Comparison of ENCODE assay signal across 8 mouse cellular contexts in genomic region chr6:100286573-100287333, GRCm38 (mm10). TPM values are rescaled to one million over a fixed set of nuclear protein-coding genes. Genes with fewer than 3 reads are reported as not detected.
DNase-seq lines count a peak whose midpoint lies in the region; ATAC-seq and TF ChIP-seq lines count a peak whose summit lies in the region.

No protein-coding gene starts in this region.

- no peak overlapping the region for H3K27ac ChIP-seq in brown adipose tissue, adult 24 weeks (replicated peaks; ENCODE audit: low read depth, low read length)
- peak overlapping the region; percentile 97 for H3K27ac ChIP-seq in heart, embryonic 13.5 days (replicated peaks)
- H3K27ac ChIP-seq in kidney, postnatal 0 days = peak overlapping the region; percentile 95
- H3K27ac ChIP-seq in liver, embryonic 13.5 days = peak overlapping the region; percentile 93
- H3K27ac ChIP-seq in stomach, embryonic 14.5 days (ENCODE audit: low read length) = peak overlapping the region; percentile 95

- H3K4me2 ChIP-seq in heart, embryonic 13.5 days = peak overlapping the region; percentile 85
- H3K4me2 ChIP-seq in kidney, postnatal 0 days (ENCODE audit: low read length) = peak overlapping the region; percentile 94
- peak overlapping the region; percentile 87 for H3K4me2 ChIP-seq in liver, embryonic 13.5 days
- peak overlapping the region; percentile 77 for H3K4me2 ChIP-seq in stomach, embryonic 14.5 days (replicated peaks; ENCODE audit: low read depth, low read length)

- H3K36me3 ChIP-seq in erythroblast, embryonic 14.5 days (ENCODE audit: control insufficient read depth) = peaks cover 6% of the 10 kb centered on the region
- no peaks in the 10 kb centered on the region for H3K36me3 ChIP-seq in heart, embryonic 13.5 days
- no peaks in the 10 kb centered on the region for H3K36me3 ChIP-seq in kidney, postnatal 0 days (ENCODE audit: insufficient read depth, low read length)
- peaks cover 3% of the 10 kb centered on the region; the same call in 1 of the 2 replicates for H3K36me3 ChIP-seq in liver, embryonic 13.5 days
- no peaks in the 10 kb centered on the region for H3K36me3 ChIP-seq in stomach, embryonic 14.5 days (ENCODE audit: control insufficient read depth, insufficient read depth, low read length)

- no peak for TF ChIP-seq CTCF in kidney, postnatal 0 days (IDR thresholded peaks at IDR 0.05; ENCODE audit: low read depth)

- WGBS in heart, embryonic 13.5 days = under 1% methylated on average over 75 of the region's 117 CpGs
- WGBS in kidney, postnatal 0 days = under 1% methylated on average over 62 of the region's 117 CpGs
- under 1% methylated on average over 70 of the region's 117 CpGs for WGBS in liver, embryonic 13.5 days (ENCODE audit: insufficient replicate concordance)
- WGBS in stomach, embryonic 14.5 days = 1% methylated on average over 69 of the region's 117 CpGs

- peak overlapping the region; percentile 64 for H3K4me3 ChIP-seq in brown adipose tissue, adult 24 weeks (ENCODE audit: insufficient read depth, low read depth, low read length)
- H3K4me3 ChIP-seq in erythroblast, embryonic 14.5 days (replicated peaks) = peak overlapping the region; percentile 85
- H3K4me3 ChIP-seq in heart, embryonic 13.5 days = peak overlapping the region; percentile 77
- peak overlapping the region; percentile 80 for H3K4me3 ChIP-seq in kidney, postnatal 0 days (replicated peaks; ENCODE audit: low read depth, low read length)
- H3K4me3 ChIP-seq in liver, embryonic 13.5 days (replicated peaks) = peak overlapping the region; percentile 81
- peak overlapping the region; percentile 67 for H3K4me3 ChIP-seq in stomach, embryonic 14.5 days (ENCODE audit: low read depth, low read length)

- peak; percentile 65 for ATAC-seq in heart, embryonic 13.5 days (ENCODE audit: extremely low read depth, insufficient number of reproducible peaks, low FRiP score, low TSS enrichment)
- ATAC-seq in kidney, postnatal 0 days (replicated peaks; ENCODE audit: low FRiP score, low read depth) = peak; percentile 83
- peak; percentile 73 for ATAC-seq in liver, embryonic 13.5 days (ENCODE audit: low read depth)
- ATAC-seq in stomach, embryonic 14.5 days (ENCODE audit: insufficient number of reproducible peaks, insufficient read depth, low FRiP score, low read depth) = peak; percentile 62

- peak overlapping the region; percentile 95 for H3K9ac ChIP-seq in heart, embryonic 13.5 days
- peak overlapping the region; percentile 88 for H3K9ac ChIP-seq in kidney, postnatal 0 days (ENCODE audit: low read depth, low read length)
- peak overlapping the region; percentile 88 for H3K9ac ChIP-seq in liver, embryonic 13.5 days
- H3K9ac ChIP-seq in stomach, embryonic 14.5 days (replicated peaks; ENCODE audit: low read depth, low read length) = peak overlapping the region; percentile 89

- H3K4me1 ChIP-seq in brown adipose tissue, adult 24 weeks (ENCODE audit: control insufficient read depth, insufficient read depth, insufficient read length, low read length) = no peaks in the 10 kb centered on the region; the same call in none of the 2 replicates
- H3K4me1 ChIP-seq in erythroblast, embryonic 14.5 days (ENCODE audit: control insufficient read depth) = peaks cover 30% of the 10 kb centered on the region
- H3K4me1 ChIP-seq in heart, embryonic 13.5 days = peaks cover 41% of the 10 kb centered on the region
- H3K4me1 ChIP-seq in kidney, postnatal 0 days (replicated peaks; ENCODE audit: insufficient read depth, low read length) = peaks cover 10% of the 10 kb centered on the region
- H3K4me1 ChIP-seq in liver, embryonic 13.5 days (replicated peaks) = peaks cover 42% of the 10 kb centered on the region
- H3K4me1 ChIP-seq in stomach, embryonic 14.5 days (ENCODE audit: control insufficient read depth, insufficient read depth, low read length) = peaks cover 16% of the 10 kb centered on the region; the same call in 1 of the 2 replicates

- DNase-seq in CD4-positive helper T cell, adult 2 months (ENCODE audit: low read depth, low spot score) = peak; percentile 84
- DNase-seq in kidney, postnatal 0 days (ENCODE audit: low spot score) = peak; percentile 59
- peak; percentile 58 for DNase-seq in liver, embryonic 13.5 days
- DNase-seq in neural tube, embryonic 10.5 days (ENCODE audit: extremely low spot score, low spot score) = peak; percentile 77

- no peaks in the 10 kb centered on the region for H3K9me3 ChIP-seq in erythroblast, embryonic 14.5 days (ENCODE audit: control insufficient read depth, low read length)
- no peaks in the 10 kb centered on the region for H3K9me3 ChIP-seq in heart, embryonic 13.5 days
- H3K9me3 ChIP-seq in kidney, postnatal 0 days (replicated peaks; ENCODE audit: low read length) = no peaks in the 10 kb centered on the region
- H3K9me3 ChIP-seq in liver, embryonic 13.5 days (replicated peaks) = no peaks in the 10 kb centered on the region
- H3K9me3 ChIP-seq in stomach, embryonic 14.5 days (ENCODE audit: control insufficient read depth, low read depth, low read length) = no peaks in the 10 kb centered on the region

- H3K27me3 ChIP-seq in erythroblast, embryonic 14.5 days (ENCODE audit: control insufficient read depth) = peaks cover 21% of the 10 kb centered on the region
- H3K27me3 ChIP-seq in heart, embryonic 13.5 days (replicated peaks) = peaks cover 17% of the 10 kb centered on the region; the same call in 1 of the 2 replicates
- H3K27me3 ChIP-seq in kidney, postnatal 0 days (ENCODE audit: insufficient read depth, low read length) = no peaks in the 10 kb centered on the region
- H3K27me3 ChIP-seq in liver, embryonic 13.5 days = 0 out of 2 replicates have a peak, but pooled peaks cover 2% of the 10 kb centered on the region
- H3K27me3 ChIP-seq in stomach, embryonic 14.5 days (ENCODE audit: control insufficient read depth, insufficient read depth, low read length) = no peaks in the 10 kb centered on the region

RNA-seq across cellular contexts. Expression of gene Rybp, which starts 0.5 kb away (rescaled TPM):
- 6.7 and 8.6 TPM in 2 replicates for polyA plus RNA-seq in brown adipose tissue, adult 24 weeks (2012; ENCODE audit: insufficient read depth, insufficient read length, missing spikeins)
- 0.28 and 0.30 TPM in 2 replicates for polyA plus RNA-seq in erythroblast, embryonic 14.5 days (2012)
- polyA plus RNA-seq in heart, embryonic 13.5 days (2015; fragmentation: Nextera tagmentation; extraction: Ambion mirVana) = 12.1 and 12.2 TPM in 2 replicates
- polyA plus RNA-seq in kidney, postnatal 0 days (2015; fragmentation: Nextera tagmentation; extraction: Ambion mirVana) = 14.4 and 18.8 TPM in 2 replicates
- 4.9 and 7.2 TPM in 2 replicates for polyA plus RNA-seq in liver, embryonic 13.5 days (2015; fragmentation: Nextera tagmentation; extraction: Ambion mirVana)
- 12.6 and 13.7 TPM in 2 replicates for polyA plus RNA-seq in stomach, embryonic 14.5 days (2014; fragmentation: Nextera tagmentation; extraction: Ambion mirVana)
